Mouse (Mus musculus): ENCODE data around the gene Tctex1d1. TPM values are rescaled to one million over a fixed set of nuclear protein-coding genes. Genes with fewer than 3 reads are reported as not detected.

The Tctex1d1 gene
- polyA plus RNA-seq, 1 experiment from 2014 or later, result 0.76 TPM

Other genes starting within 250 kb of the Tctex1d1 start
- 21.6 and 38.3 TPM in 2 replicates for gene Sgip1, start 237.3 kb upstream of the Tctex1d1 start, polyA plus RNA-seq (2014; fragmentation: Nextera tagmentation; extraction: Ambion mirVana)
- not detected in 2 replicates for gene Insl5, start 48.2 kb downstream of the Tctex1d1 start, polyA plus RNA-seq (2014; fragmentation: Nextera tagmentation; extraction: Ambion mirVana)
- gene Mier1, start 135.8 kb downstream of the Tctex1d1 start, polyA plus RNA-seq (2014; fragmentation: Nextera tagmentation; extraction: Ambion mirVana), result 22.5 and 27.1 TPM in 2 replicates
- gene Wdr78, start 135.9 kb downstream of the Tctex1d1 start, polyA plus RNA-seq (2014; fragmentation: Nextera tagmentation; extraction: Ambion mirVana), result 3.4 and 5.3 TPM in 2 replicates
- 3.6 and 4.3 TPM in 2 replicates for gene Slc35d1, start 236.6 kb downstream of the Tctex1d1 start, polyA plus RNA-seq (2014; fragmentation: Nextera tagmentation; extraction: Ambion mirVana)